Mouse (Mus musculus) stomach, postnatal 0 days (tissue): ENCODE measurements at regions not wholly inside any gene's neighbourhood (a gene's known extent, or its start where the extent isn't known, plus 50 kb on each side); places are given as distances from the start of the nearest gene placed in this dataset.

Experiments
- CTCF ChIP-seq: IDR thresholded peaks from 2 replicates; pipeline ENCODE4 v1.5.1; 2016; ENCODE audit warnings: antibody characterized with exemption, low read depth, mild to moderate bottlenecking, moderate library complexity
- EP300 ChIP-seq: optimal IDR thresholded peaks from 2 replicates; pipeline ENCODE3; 2016; ENCODE audit warnings: antibody characterized with exemption

- TF ChIP-seq CTCF (no peak), EP300 (no peak)
Observed at GRCm38 (mm10) chr14:58509106-58509505, 438.8 kb downstream of the Fgf9 start.
